Mouse (Mus musculus): ENCODE results near the gene Rlbp1.
A peak's percentile ranks its signal among the peaks of the same experiment; 100 is the strongest.

DNA sequence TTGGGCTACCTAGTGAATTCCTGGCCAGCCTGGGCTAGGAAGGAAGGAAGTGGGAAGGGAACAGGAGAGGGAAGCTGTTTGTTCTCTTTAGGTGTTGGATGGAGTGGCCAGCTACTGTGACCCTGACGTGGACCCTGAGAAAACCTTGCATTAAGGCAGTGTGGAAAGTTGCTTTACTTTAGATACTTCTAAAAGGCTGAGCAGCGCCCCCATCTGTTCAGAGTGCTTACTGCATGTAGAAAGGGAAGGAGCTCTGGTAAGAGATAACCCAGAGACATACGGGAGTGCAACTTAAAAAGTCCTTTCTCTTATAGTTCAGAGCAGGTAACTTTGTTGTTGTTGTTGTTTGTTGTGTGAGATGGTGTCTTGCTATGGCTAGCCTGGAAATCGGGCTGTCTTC is 40.9 kb downstream of the Rlbp1 start:
- TF ChIP-seq CTCF (conservative IDR thresholded peaks at IDR 0.05; ENCODE audit: low read length) (peak; percentile 90), NANOG (IDR thresholded peaks at IDR 0.05; ENCODE audit: borderline replicate concordance, low read length) (no peak), POU5F1 (IDR thresholded peaks at IDR 0.05; ENCODE audit: borderline replicate concordance, low read length) (no peak)
